Mouse (Mus musculus) CH12.LX (cell line): ENCODE measurements around the gene Lrrc46. TPM values are rescaled to one million over a fixed set of nuclear protein-coding genes. Genes with fewer than 3 reads are reported as not detected.

ENCODE experiments used
- DNase-seq: peaks from one replicate; pipeline ENCODE4 v3.0.0-alpha.2; 2013; ENCODE audit errors: extremely low read depth
- H3K27ac ChIP-seq: 2 replicates; pipeline ENCODE4 v1.5.1; 2012; ENCODE audit warnings: low read depth, mild to moderate bottlenecking, control low read depth, moderate library complexity; ENCODE audit not compliant: insufficient read depth
- H3K27me3 ChIP-seq: replicated peaks from 2 replicates; pipeline ENCODE3; 2012; ENCODE audit warnings: inconsistent platforms
- H3K36me3 ChIP-seq, 2 experiments: replicated peaks in 1 of 2; 2 replicates each; pipeline versions ENCODE3 to v1.6.1; 2012; ENCODE audit warnings: inconsistent platforms in 1 of 2, low read length in 1 of 2, mild to moderate bottlenecking in 1 of 2, mixed read lengths in 1 of 2, moderate library complexity in 1 of 2; ENCODE audit not compliant: control insufficient read depth in 1 of 2, insufficient read depth in 1 of 2
- H3K4me1 ChIP-seq, 2 experiments: 2 replicates each; pipeline ENCODE4 v1.6.1; 2012; ENCODE audit warnings: inconsistent platforms in 1 of 2, moderate library complexity in 1 of 2; ENCODE audit not compliant: insufficient read depth in 2 of 2, control insufficient read depth in 1 of 2
- H3K4me2 ChIP-seq: 2 replicates; pipeline ENCODE4 v1.6.1; 2012; ENCODE audit warnings: low read depth, mild to moderate bottlenecking, control low read depth; ENCODE audit not compliant: poor library complexity, insufficient read depth, severe bottlenecking
- H3K4me3 ChIP-seq, 3 experiments: fragments of 150-350 bp in 1 of 3; sonication (generic) in 1 of 3; replicated peaks in 1 of 3; 2 replicates each; pipeline versions ENCODE3 to v1.5.1; 2011 to 2012; ENCODE audit warnings: low read depth in 2 of 3, low read length in 2 of 3, mild to moderate bottlenecking in 2 of 3, moderate library complexity in 2 of 3, control low read depth in 1 of 3, improper control_type of control experiment in 1 of 3, inconsistent platforms in 1 of 3, mixed read lengths in 1 of 3; ENCODE audit not compliant: poor library complexity in 1 of 3
- H3K79me2 ChIP-seq: replicated peaks from 2 replicates; pipeline ENCODE4 v1.6.1; 2012; ENCODE audit warnings: mild to moderate bottlenecking, moderate library complexity; ENCODE audit not compliant: control insufficient read depth, poor library complexity, insufficient read depth, severe bottlenecking; ENCODE audit errors: extremely low read depth
- H3K9ac ChIP-seq: 2 replicates; pipeline ENCODE4 v1.6.1; 2012; ENCODE audit warnings: low read depth, mild to moderate bottlenecking, control low read depth, moderate library complexity; ENCODE audit not compliant: insufficient read depth
- H3K9me3 ChIP-seq: replicated peaks from 2 replicates; pipeline ENCODE3; 2012; ENCODE audit warnings: low read length, inconsistent platforms, mixed read lengths
- BHLHE40 ChIP-seq: IDR thresholded peaks from 2 replicates; pipeline ENCODE4 v1.6.1; 2011; ENCODE audit warnings: mild to moderate bottlenecking, low read depth, low read length, improper control_type of control experiment
- CHD2 ChIP-seq: IDR thresholded peaks from 2 replicates; pipeline ENCODE4 v1.6.1; 2011; ENCODE audit warnings: low read length, improper control_type of control experiment
- CTCF ChIP-seq, 2 experiments: IDR thresholded peaks in 1 of 2; conservative IDR thresholded peaks in 1 of 2; 2 replicates each; pipeline ENCODE4 v1.5.1; 2011 to 2012; ENCODE audit warnings: low read depth in 2 of 2, low read length in 2 of 2, improper control_type of control experiment in 1 of 2, inconsistent platforms in 1 of 2, mild to moderate bottlenecking in 1 of 2, moderate library complexity in 1 of 2
- E2F4 ChIP-seq: IDR thresholded peaks from 2 replicates; pipeline ENCODE4 v1.6.1; 2011; ENCODE audit warnings: low read depth, low read length, improper control_type of control experiment; ENCODE audit not compliant: insufficient replicate concordance
- ELF1 ChIP-seq: IDR thresholded peaks from 2 replicates; pipeline ENCODE4 v1.6.1; 2014; ENCODE audit warnings: low read depth, mild to moderate bottlenecking, inconsistent platforms, low read length, improper control_type of control experiment
- EP300 ChIP-seq: IDR thresholded peaks from 2 replicates; pipeline ENCODE4 v1.6.1; 2011; ENCODE audit warnings: low read length, improper control_type of control experiment
- GABPA ChIP-seq: IDR thresholded peaks from 2 replicates; pipeline ENCODE4 v1.6.1; 2012; ENCODE audit warnings: low read depth, low read length, improper control_type of control experiment, inconsistent platforms; ENCODE audit not compliant: insufficient replicate concordance
- HCFC1 ChIP-seq: IDR thresholded peaks from 2 replicates; pipeline ENCODE4 v1.6.1; 2012; ENCODE audit warnings: low read depth, mild to moderate bottlenecking, inconsistent platforms, low read length, improper control_type of control experiment
- JUN ChIP-seq: IDR thresholded peaks from 2 replicates; pipeline ENCODE4 v1.6.1; 2011; ENCODE audit warnings: low read depth, mild to moderate bottlenecking, low read length, improper control_type of control experiment, moderate library complexity; ENCODE audit not compliant: insufficient read depth
- KAT2A ChIP-seq: IDR thresholded peaks from 2 replicates; pipeline ENCODE4 v1.6.1; 2012; ENCODE audit warnings: low read length, improper control_type of control experiment, inconsistent platforms; ENCODE audit not compliant: insufficient replicate concordance
- MAFK ChIP-seq: IDR thresholded peaks from 2 replicates; pipeline ENCODE4 v1.6.1; 2011; ENCODE audit warnings: low read length, improper control_type of control experiment; ENCODE audit not compliant: insufficient replicate concordance
- NELFE ChIP-seq: IDR thresholded peaks from 2 replicates; pipeline ENCODE4 v1.6.1; 2011; ENCODE audit warnings: low read depth, low read length, improper control_type of control experiment
- NRF1 ChIP-seq: IDR thresholded peaks from 2 replicates; pipeline ENCODE4 v1.6.1; 2014; ENCODE audit warnings: low read depth, mild to moderate bottlenecking, inconsistent platforms, low read length, improper control_type of control experiment, moderate library complexity
- PAX5 ChIP-seq: IDR thresholded peaks from 2 replicates; pipeline ENCODE4 v1.6.1; 2012; ENCODE audit warnings: low read length, inconsistent platforms, mixed read lengths
- POLR2A ChIP-seq: IDR thresholded peaks from 2 replicates; pipeline ENCODE4 v1.6.1; 2011; ENCODE audit warnings: low read depth, mild to moderate bottlenecking, improper control_type of control experiment, low read length
- POLR2AphosphoS2 ChIP-seq: IDR thresholded peaks from 2 replicates; pipeline ENCODE4 v1.6.1; 2011; ENCODE audit warnings: low read depth, low read length, improper control_type of control experiment
- RAD21 ChIP-seq: IDR thresholded peaks from 2 replicates; pipeline ENCODE4 v1.6.1; 2011; ENCODE audit warnings: low read depth, mild to moderate bottlenecking, low read length, improper control_type of control experiment, moderate library complexity
- SIN3A ChIP-seq: IDR thresholded peaks from 2 replicates; pipeline ENCODE4 v1.6.1; 2012; ENCODE audit warnings: low read length, improper control_type of control experiment, inconsistent platforms
- SMC3 ChIP-seq: IDR thresholded peaks from 2 replicates; pipeline ENCODE4 v1.6.1; 2011; ENCODE audit warnings: low read depth, low read length, improper control_type of control experiment
- TBP ChIP-seq: conservative IDR thresholded peaks from 2 replicates; pipeline ENCODE4 v1.6.1; 2011; ENCODE audit warnings: low read depth, low read length, improper control_type of control experiment
- TCF12 ChIP-seq: IDR thresholded peaks from 2 replicates; pipeline ENCODE4 v1.6.1; 2014; ENCODE audit warnings: low read depth, mild to moderate bottlenecking, inconsistent platforms, low read length, improper control_type of control experiment
- UBTF ChIP-seq: IDR thresholded peaks from 2 replicates; pipeline ENCODE4 v1.6.1; 2012; ENCODE audit warnings: low read depth, mild to moderate bottlenecking, inconsistent platforms, low read length, improper control_type of control experiment, moderate library complexity
- USF1 ChIP-seq: IDR thresholded peaks from 2 replicates; pipeline ENCODE4 v1.6.1; 2014; ENCODE audit warnings: low read depth, mild to moderate bottlenecking, inconsistent platforms, low read length, improper control_type of control experiment
- USF2 ChIP-seq: conservative IDR thresholded peaks from 2 replicates; pipeline ENCODE4 v1.6.1; 2011; ENCODE audit warnings: low read depth, low read length, improper control_type of control experiment
- ZKSCAN1 ChIP-seq: IDR thresholded peaks from 2 replicates; pipeline ENCODE4 v1.6.1; 2012; ENCODE audit warnings: low read depth, inconsistent platforms, low read length, improper control_type of control experiment, borderline replicate concordance
- ZNF384 ChIP-seq: IDR thresholded peaks from 2 replicates; pipeline ENCODE4 v1.6.1; 2012; ENCODE audit warnings: low read depth, low read length, improper control_type of control experiment, inconsistent platforms
- dilution Hi-C: fragments of 300-500 bp; cut with MboI; formaldehyde crosslinking; loops from 2 replicates; pipeline ENCODE4 v1.14.3; 2020; ENCODE audit warnings: low sequenced_read_pairs; ENCODE audit not compliant: extremely low pct_unique_long_range_greater_than_20kb, extremely low pct_ligation_motif_present
- in situ Hi-C: fragments of 300-500 bp; cut with MboI; formaldehyde crosslinking; loops from 3 replicates; pipeline ENCODE4 v1.14.3; 2019; ENCODE audit warnings: low sequenced_read_pairs, low pct_ligation_motif_present, low pct_unique_long_range_greater_than_20kb, mixed read lengths
- polyA plus RNA-seq: library from polyadenylated mRNA; unstranded; fragments of >175 nt; gene quantifications from 2 replicates; pipeline ENCODE4 v1.2.1, GENCODE M21; 2012; ENCODE audit warnings: low read depth; ENCODE audit not compliant: insufficient read length
- total RNA-seq, 2 experiments: library from RNA; depleted of rRNA; stranded (reverse); fragments of 300-350 nt in 1 of 2; fragments of >200 nt in 1 of 2; gene quantifications; 2 replicates each; pipeline ENCODE4 v1.2.3; 2012 to 2014

Gene Lrrc46
- total and polyA plus RNA-seq, 3 experiments, result 0.38 to 0.91 TPM; not detected in 1

DNA sequence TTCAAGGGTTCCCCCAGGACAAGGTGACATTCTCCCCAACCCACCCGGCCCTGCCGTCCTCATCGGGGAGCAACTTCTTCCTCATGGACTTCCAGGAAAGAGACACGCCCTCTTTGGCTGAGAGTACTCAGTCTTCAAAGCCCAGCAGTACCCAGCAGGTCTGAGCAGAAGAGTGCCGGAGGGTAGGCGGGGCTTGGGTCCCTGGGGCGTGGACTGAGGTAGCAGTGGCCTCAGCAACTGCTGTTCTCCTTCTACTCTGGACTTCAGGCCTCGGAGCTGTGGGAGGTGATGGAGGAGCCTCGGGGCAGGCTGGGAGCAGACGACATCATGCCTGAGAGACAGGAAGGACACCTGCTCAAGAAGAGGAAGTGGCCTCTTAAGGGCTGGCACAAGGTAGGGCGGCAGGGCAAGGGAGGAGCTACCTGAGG lies 11.0 kb upstream of the Lrrc46 start (continued):
- TF ChIP-seq CTCF (conservative IDR thresholded peaks at IDR 0.05 in 1 of 2, IDR thresholded peaks at IDR 0.05 in 1 of 2; ENCODE audit: low read depth in 2 of 2, low read length in 2 of 2) (no peak), PAX5 (no peak), USF1 (no peak), TBP (no peak)
- TF ChIP-seq, all 38 proteins: peak for 7

DNA sequence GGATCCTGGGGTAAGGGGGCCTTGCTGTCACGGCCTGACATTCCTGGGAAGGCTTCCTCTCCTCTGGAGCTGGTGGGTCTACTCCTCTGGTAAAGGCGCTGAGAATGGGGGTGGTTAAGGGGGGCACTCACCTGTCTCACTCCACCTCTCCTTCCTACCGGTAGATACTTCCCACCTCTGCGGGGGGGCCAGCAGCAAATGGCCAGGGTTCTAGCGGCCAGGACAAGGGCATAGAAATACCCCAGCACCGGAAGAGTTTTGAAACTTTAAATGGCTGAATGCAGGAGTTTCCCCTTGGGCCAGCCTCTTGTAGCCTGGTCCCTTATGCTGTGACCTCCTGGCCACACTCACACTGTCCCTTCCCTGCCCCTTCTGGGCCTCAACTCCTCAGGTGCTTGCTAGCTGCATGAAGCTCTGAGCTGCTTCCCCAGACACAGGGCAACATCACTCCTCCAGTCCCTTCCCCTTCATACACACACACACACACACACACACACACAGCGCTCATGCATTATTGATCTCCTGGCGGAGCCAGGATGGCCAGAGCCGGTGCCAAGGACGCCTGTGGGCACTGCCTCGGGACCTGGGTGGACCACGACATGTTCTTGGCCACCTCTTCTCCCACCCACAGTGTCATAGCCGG lies 9.9 kb upstream of the Lrrc46 start:
- no peaks in the 10 kb centered on the region for H3K9me3 ChIP-seq
- TF ChIP-seq KAT2A (no peak), USF2 (no peak), ZKSCAN1 (no peak), SIN3A (0 out of 2 replicates have a peak, but pooled peaks have one; percentile 11), NRF1 (0 out of 2 replicates have a peak, but pooled peaks have one; percentile 0)
- TF ChIP-seq, all 38 proteins: peak for 2
- in situ Hi-C loops (no loop called here), dilution Hi-C loops (no loop called here)
- peaks cover 52 to 63% of the 10 kb centered on the region in 2 experiments for H3K36me3 ChIP-seq
- peaks cover 15% of the 10 kb centered on the region for H3K79me2 ChIP-seq
- H3K27me3 ChIP-seq, result no peaks in the 10 kb centered on the region
- peak overlapping the region; percentile 74 to 95 (median 92) for H3K4me3 ChIP-seq
- peak overlapping the region; percentile 92 for H3K4me2 ChIP-seq
- H3K9ac ChIP-seq, result peak overlapping the region; percentile 81
- peaks cover 14 to 29% of the 10 kb centered on the region in 2 experiments for H3K4me1 ChIP-seq
- no peak for DNase-seq
- peak overlapping the region; percentile 40 for H3K27ac ChIP-seq

DNA sequence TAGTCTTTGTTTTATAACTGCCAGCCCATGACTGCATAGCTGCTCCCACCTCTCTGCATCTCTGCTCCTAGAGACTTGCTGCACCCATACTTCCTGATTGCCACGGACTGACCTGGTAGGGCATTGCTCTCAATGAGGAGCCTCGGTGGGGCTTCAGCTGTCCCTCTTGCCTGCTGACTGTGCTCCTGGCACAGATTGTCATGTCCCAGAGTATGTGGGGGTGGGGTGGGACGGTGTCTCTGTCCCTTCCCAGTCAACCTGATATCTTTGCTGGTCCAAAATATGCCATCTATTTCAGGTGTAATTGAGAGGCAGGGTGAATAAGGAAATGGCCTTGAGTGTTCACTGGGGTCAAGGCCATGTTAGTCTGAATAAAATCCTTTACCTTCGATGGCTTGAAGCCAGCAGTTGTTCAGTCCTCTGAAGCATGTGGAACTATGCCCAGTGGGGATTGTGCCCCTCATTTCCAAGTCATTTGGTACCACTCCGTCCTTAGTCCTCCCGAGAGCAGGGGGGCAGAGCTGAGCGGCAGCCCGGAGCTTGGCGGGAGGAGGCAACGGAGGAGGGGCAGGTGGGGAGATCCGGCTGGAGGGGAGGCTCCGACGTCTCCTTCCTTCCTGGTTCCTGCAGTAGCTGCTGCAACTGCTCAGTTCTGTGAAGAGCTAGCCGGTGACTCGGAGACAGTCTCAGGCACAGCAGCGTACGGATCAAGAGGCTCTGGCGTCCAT lies 9.2 kb upstream of the Lrrc46 start, which contains the start of gene Osbpl7:
TSS of gene Osbpl7 (plus strand) at position 413 of the 728 bp plus-strand sequence.
- DNase-seq, result peak; percentile 85
- H3K27ac ChIP-seq, result peak within 1 kb of the TSS; percentile 40
- H3K79me2 ChIP-seq, result peaks cover 15% of the 10 kb centered on the region
- in situ Hi-C loops, result no loop called here
- peak within 1 kb of the TSS; percentile 92 for H3K4me2 ChIP-seq
- peaks cover 4% of the 10 kb centered on the region for H3K9me3 ChIP-seq
- peak within 1 kb of the TSS; percentile 81 for H3K9ac ChIP-seq
- H3K27me3 ChIP-seq, result no peaks in the 10 kb centered on the region
- peaks cover 14 to 29% of the 10 kb centered on the region in 2 experiments for H3K4me1 ChIP-seq
- dilution Hi-C loops, result no loop called here
- H3K36me3 ChIP-seq, result peaks cover 47 to 63% of the 10 kb centered on the region in 2 experiments
- peak within 1 kb of the TSS; percentile 74 to 95 (median 92) for H3K4me3 ChIP-seq
- TF ChIP-seq CTCF (conservative IDR thresholded peaks at IDR 0.05 in 1 of 2, IDR thresholded peaks at IDR 0.05 in 1 of 2; ENCODE audit: low read depth in 2 of 2, low read length in 2 of 2) (peak in 1 of 2 experiments; percentile 73; a peak in 2 of 4 replicates), POLR2AphosphoS2 (no peak), HCFC1 (peak; percentile 86), SIN3A (peak; percentile 88), E2F4 (peak; percentile 82; the same call in 1 of the 2 replicates), ZNF384 (no peak), RAD21 (no peak), TCF12 (peak; percentile 89), USF2 (no peak), EP300 (no peak), BHLHE40 (no peak), UBTF (0 out of 2 replicates have a peak, but pooled peaks have one; percentile 15), NELFE (peak; percentile 93), ZKSCAN1 (no peak), GABPA (peak; percentile 70), JUN (no peak), POLR2A (peak; percentile 84), TBP (peak; percentile 81), KAT2A (no peak; the same call in 1 of the 2 replicates), CHD2 (peak; percentile 11; the same call in 1 of the 2 replicates), USF1 (no peak), MAFK (no peak), SMC3 (no peak), ELF1 (peak; percentile 93)
